Mouse (Mus musculus): ENCODE data around the gene Arhgef10l.

The Arhgef10l gene

GRCm38 (mm10) chr4:140693513-140693912, 27.7 kb upstream of the Arhgef10l start:
- no peak for DNase-seq

- DNase-seq = no peak
Observed at GRCm38 (mm10) chr4:140691481-140691880, 25.7 kb upstream of the Arhgef10l start.

GRCm38 (mm10) chr4:140689873-140690655, 24.3 kb upstream of the Arhgef10l start:
- no peak for DNase-seq

- DNase-seq = no peak
Observed at GRCm38 (mm10) chr4:140688826-140689425, 23.1 kb upstream of the Arhgef10l start.

- no peak for DNase-seq
Observed at GRCm38 (mm10) chr4:140688044-140688825, 22.4 kb upstream of the Arhgef10l start.

- DNase-seq = no peak
Observed at GRCm38 (mm10) chr4:140684881-140685303, 19.1 kb upstream of the Arhgef10l start.

- no peak for DNase-seq
Observed at GRCm38 (mm10) chr4:140684141-140684871, 18.5 kb upstream of the Arhgef10l start.

GRCm38 (mm10) chr4:140683608-140684007, 17.8 kb upstream of the Arhgef10l start:
- DNase-seq = no peak

- DNase-seq = no peak
Observed at GRCm38 (mm10) chr4:140680731-140681397, 15.1 kb upstream of the Arhgef10l start.

GRCm38 (mm10) chr4:140679723-140680380, 14.0 kb upstream of the Arhgef10l start:
- DNase-seq = peak; percentile 93 to 97

- DNase-seq = peak; percentile 78 to 80
Observed at GRCm38 (mm10) chr4:140679038-140679437, 13.2 kb upstream of the Arhgef10l start.

GRCm38 (mm10) chr4:140674345-140674926, 8.6 kb upstream of the Arhgef10l start:
- peak; percentile 96 to 97 for DNase-seq

GRCm38 (mm10) chr4:140673527-140674264, 7.9 kb upstream of the Arhgef10l start:
- DNase-seq = no peak

GRCm38 (mm10) chr4:140667802-140668201, 2.0 kb upstream of the Arhgef10l start:
- DNase-seq = no peak

- DNase-seq = no peak
Observed at GRCm38 (mm10) chr4:140665053-140665452, 759 bp downstream of the Arhgef10l start.

- DNase-seq = no peak
Observed at GRCm38 (mm10) chr4:140662882-140663585, 2.8 kb downstream of the Arhgef10l start.

GRCm38 (mm10) chr4:140662453-140662852, 3.4 kb downstream of the Arhgef10l start:
- no peak for DNase-seq

GRCm38 (mm10) chr4:140661406-140662022, 4.3 kb downstream of the Arhgef10l start:
- no peak for DNase-seq

Measured in cerebellum, postnatal 10 days (tissue).